Mouse (Mus musculus) ES-Bruce4 (cell line): ENCODE data around the gene Ccdc57.

Experiments used
- CTCF ChIP-seq: IDR thresholded peaks from one replicate; pipeline ENCODE4 v1.8.1; 2011; ENCODE audit warnings: low read depth, low read length
- EP300 ChIP-seq: IDR thresholded peaks from 2 replicates; pipeline ENCODE4 v1.6.1; 2011; ENCODE audit warnings: low read depth, low read length; ENCODE audit not compliant: insufficient read depth

- TF ChIP-seq CTCF (no peak), EP300 (no peak)
Observed at GRCm38 (mm10) chr11:120904561-120904960, 28.1 kb downstream of the Ccdc57 start.
